Mouse (Mus musculus) neural tube, embryonic 13.5 days (tissue): Measurements from ENCODE around the gene Gzf1. TPM values are rescaled to one million over a fixed set of nuclear protein-coding genes. Genes with fewer than 3 reads are reported as not detected.

ENCODE experiments used
- ATAC-seq: fragments of 200-750 bp; cut with Nextera tagmentation; 2 replicates; pipeline ENCODE4 v1.8.0; 2017; ENCODE audit warnings: low read depth, mild to moderate bottlenecking, moderate TSS enrichment, moderate library complexity
- H3K27ac ChIP-seq: fragments of 300-500 bp; sonication (generic); replicated peaks from 2 replicates; pipeline ENCODE4 v1.5.1; 2015; ENCODE audit warnings: moderate library complexity, mild to moderate bottlenecking, inconsistent platforms
- H3K27me3 ChIP-seq: fragments of 300-500 bp; sonication (generic); 2 replicates; pipeline ENCODE4 v1.6.1; 2015; ENCODE audit warnings: mild to moderate bottlenecking, inconsistent platforms
- H3K36me3 ChIP-seq: fragments of 300-500 bp; sonication (generic); 2 replicates; pipeline ENCODE4 v1.6.1; 2015; ENCODE audit warnings: mild to moderate bottlenecking, inconsistent platforms
- H3K4me1 ChIP-seq: fragments of 300-500 bp; sonication (generic); replicated peaks from 2 replicates; pipeline ENCODE4 v1.6.1; 2015; ENCODE audit warnings: inconsistent platforms
- H3K4me2 ChIP-seq: fragments of 300-500 bp; sonication (generic); 2 replicates; pipeline ENCODE4 v1.6.1; 2015; ENCODE audit warnings: inconsistent platforms, mild to moderate bottlenecking, moderate library complexity
- H3K4me3 ChIP-seq: fragments of 300-500 bp; sonication (generic); 2 replicates; pipeline ENCODE4 v1.5.1; 2015; ENCODE audit warnings: mild to moderate bottlenecking, inconsistent platforms
- H3K9ac ChIP-seq: fragments of 300-500 bp; sonication (generic); 2 replicates; pipeline ENCODE4 v1.6.1; 2015; ENCODE audit warnings: moderate library complexity, mild to moderate bottlenecking, inconsistent platforms
- H3K9me3 ChIP-seq: fragments of 300-500 bp; sonication (generic); 2 replicates; pipeline ENCODE4 v1.6.1; 2016; ENCODE audit warnings: inconsistent platforms
- WGBS: fragments of 180-500 bp; shearing (Covaris S2); methylation state at CpG from one replicate; pipeline ENCODE4 v1.1.7; 2015; 5-methylcytosine and 5-hydroxymethylcytosine counted together
- polyA plus RNA-seq: library from polyadenylated mRNA; unstranded; fragments of >200 nt; fragmentation: Nextera tagmentation; extraction: Ambion mirVana; gene quantifications from 2 replicates; pipeline ENCODE4 v1.2.1, GENCODE M21; 2015

Gzf1 gene
- polyA plus RNA-seq, 1 experiment from 2014 or later: 14.6 TPM

GRCm38 (mm10) chr2:148712326-148712725, 31.5 kb downstream of the Gzf1 start:
- Histone ChIP-seq H3K4me2 (no peak overlapping the region), H3K27me3 (no peaks in the 10 kb centered on the region), H3K9ac (no peak overlapping the region), H3K36me3 (peaks cover 32% of the 10 kb centered on the region), H3K9me3 (no peaks in the 10 kb centered on the region), H3K27ac (no peak overlapping the region), H3K4me1 (no peaks in the 10 kb centered on the region), H3K4me3 (no peak overlapping the region)
- 87% methylated on average over 3 of the region's 3 CpGs for WGBS
- no peak for ATAC-seq

- H3K36me3 ChIP-seq: peaks cover 4% of the 10 kb centered on the region; the same call in 1 of the 2 replicates
- no peak overlapping the region for H3K4me2 ChIP-seq
- H3K27ac ChIP-seq: no peak overlapping the region
- ATAC-seq: no peak
- H3K4me1 ChIP-seq: peaks cover 8% of the 10 kb centered on the region
- WGBS: 92% methylated on average over 2 of the region's 2 CpGs
- H3K9me3 ChIP-seq: no peaks in the 10 kb centered on the region
- no peak overlapping the region for H3K4me3 ChIP-seq
- H3K9ac ChIP-seq: no peak overlapping the region
- H3K27me3 ChIP-seq: no peaks in the 10 kb centered on the region
These were observed 36.2 kb downstream of the Gzf1 start for GRCm38 (mm10) chr2:148717072-148717471.

- H3K9me3 ChIP-seq: no peaks in the 10 kb centered on the region
- ATAC-seq: peak; percentile 68
- peaks cover 8% of the 10 kb centered on the region for H3K4me1 ChIP-seq
- 53% methylated on average over 2 of the region's 2 CpGs for WGBS
- H3K36me3 ChIP-seq: no peaks in the 10 kb centered on the region
- no peak overlapping the region for H3K9ac ChIP-seq
- no peak overlapping the region; the same call in 1 of the 2 replicates for H3K27ac ChIP-seq
- no peaks in the 10 kb centered on the region for H3K27me3 ChIP-seq
- H3K4me3 ChIP-seq: no peak overlapping the region
- no peak overlapping the region for H3K4me2 ChIP-seq
These were observed 38.6 kb downstream of the Gzf1 start for GRCm38 (mm10) chr2:148719271-148719995.

DNA sequence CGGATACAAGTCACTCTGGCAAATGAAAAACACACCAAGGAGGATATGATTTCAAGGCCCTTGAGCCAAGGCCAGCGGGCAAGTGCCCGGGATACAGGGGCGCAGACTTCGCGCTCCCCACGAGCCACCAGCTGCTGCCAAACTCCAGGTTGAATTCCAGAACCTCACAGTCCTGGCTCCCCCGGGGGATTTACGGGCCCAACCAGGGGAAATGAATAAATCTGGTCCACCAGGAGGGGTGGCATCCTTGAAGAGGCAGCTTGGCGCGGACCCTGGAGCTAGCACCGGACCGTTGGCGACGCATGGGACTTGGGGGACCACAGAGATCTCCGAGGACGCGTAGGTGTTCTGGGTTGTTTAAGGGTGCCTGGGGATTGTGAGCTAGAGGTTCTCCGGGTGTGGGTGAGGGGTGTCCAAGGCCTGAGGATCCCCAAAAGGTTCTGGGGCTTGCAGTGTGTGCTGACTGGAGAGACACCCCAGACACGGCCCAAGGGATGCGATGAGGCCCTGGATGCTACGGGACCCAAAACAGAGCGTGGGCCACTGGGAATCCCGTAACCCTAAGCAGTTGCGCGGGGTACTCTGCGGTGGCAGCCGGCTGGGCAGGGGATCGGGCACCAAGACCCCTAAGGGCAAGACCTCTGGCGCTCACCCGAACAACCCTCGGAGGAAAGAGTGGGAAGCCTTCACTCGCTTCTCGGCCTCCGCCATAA, 50.9 kb downstream of the Gzf1 start:
- Histone ChIP-seq H3K9ac (peak overlapping the region; percentile 89), H3K9me3 (no peaks in the 10 kb centered on the region), H3K4me3 (peak overlapping the region; percentile 82), H3K4me2 (peak overlapping the region; percentile 80), H3K36me3 (no peaks in the 10 kb centered on the region), H3K27ac (peak overlapping the region; percentile 64), H3K4me1 (peaks cover 30% of the 10 kb centered on the region), H3K27me3 (no peaks in the 10 kb centered on the region)
- 1% methylated on average over 31 of the region's 35 CpGs for WGBS
- ATAC-seq: peak; percentile 89

- peak; percentile 100 for ATAC-seq
These were observed 51.6 kb downstream of the Gzf1 start, which contains the start of gene Napb for GRCm38 (mm10) chr2:148732327-148733000. Gene Napb (minus strand): TSS chr2:148732467.

More at GRCm38 (mm10) chr2:148732327-148733000, 51.6 kb downstream of the Gzf1 start, which contains the start of gene Napb:
- Histone ChIP-seq H3K4me1 (peaks cover 30% of the 10 kb centered on the region), H3K4me2 (peak within 1 kb of the TSS; percentile 80), H3K36me3 (no peaks in the 10 kb centered on the region), H3K4me3 (peak within 1 kb of the TSS; percentile 82), H3K27me3 (no peaks in the 10 kb centered on the region), H3K9ac (peak within 1 kb of the TSS; percentile 89), H3K9me3 (no peaks in the 10 kb centered on the region), H3K27ac (peak within 1 kb of the TSS; percentile 64)
- 4% methylated on average over 18 of the region's 18 CpGs for WGBS

Other genes starting within 250 kb of the Gzf1 start
- gene Cd93, start 237.5 kb upstream of the Gzf1 start, polyA plus RNA-seq: 9.2 TPM in 2 replicates
- 49.2 and 56.4 TPM in 2 replicates for gene Nxt1, start 8.4 kb upstream of the Gzf1 start, polyA plus RNA-seq
- gene Napb, start 51.4 kb downstream of the Gzf1 start, polyA plus RNA-seq: 50.0 and 54.0 TPM in 2 replicates
- not detected in 2 replicates for gene Cstl1, start 69.3 kb downstream of the Gzf1 start, polyA plus RNA-seq
- not detected in 2 replicates for gene Cst11, start 90.5 kb downstream of the Gzf1 start, polyA plus RNA-seq
- not detected in 2 replicates for gene 8030411F24Rik, start 101.0 kb downstream of the Gzf1 start, polyA plus RNA-seq
- not detected in 2 replicates for gene Cst12, start 108.3 kb downstream of the Gzf1 start, polyA plus RNA-seq
- gene Cst8, start 117.8 kb downstream of the Gzf1 start, polyA plus RNA-seq: not detected in 2 replicates
- gene Cst13, start 139.1 kb downstream of the Gzf1 start, polyA plus RNA-seq: not detected in 2 replicates
- gene Cst9, start 154.1 kb downstream of the Gzf1 start, polyA plus RNA-seq: not detected in 2 replicates
- not detected in 2 replicates for gene 9230104L09Rik, start 184.0 kb downstream of the Gzf1 start, polyA plus RNA-seq
- 512 and 524 TPM in 2 replicates for gene Cst3, start 194.7 kb downstream of the Gzf1 start, polyA plus RNA-seq